Mouse (Mus musculus): ENCODE data around the gene Skida1.

The Skida1 gene

DNA sequence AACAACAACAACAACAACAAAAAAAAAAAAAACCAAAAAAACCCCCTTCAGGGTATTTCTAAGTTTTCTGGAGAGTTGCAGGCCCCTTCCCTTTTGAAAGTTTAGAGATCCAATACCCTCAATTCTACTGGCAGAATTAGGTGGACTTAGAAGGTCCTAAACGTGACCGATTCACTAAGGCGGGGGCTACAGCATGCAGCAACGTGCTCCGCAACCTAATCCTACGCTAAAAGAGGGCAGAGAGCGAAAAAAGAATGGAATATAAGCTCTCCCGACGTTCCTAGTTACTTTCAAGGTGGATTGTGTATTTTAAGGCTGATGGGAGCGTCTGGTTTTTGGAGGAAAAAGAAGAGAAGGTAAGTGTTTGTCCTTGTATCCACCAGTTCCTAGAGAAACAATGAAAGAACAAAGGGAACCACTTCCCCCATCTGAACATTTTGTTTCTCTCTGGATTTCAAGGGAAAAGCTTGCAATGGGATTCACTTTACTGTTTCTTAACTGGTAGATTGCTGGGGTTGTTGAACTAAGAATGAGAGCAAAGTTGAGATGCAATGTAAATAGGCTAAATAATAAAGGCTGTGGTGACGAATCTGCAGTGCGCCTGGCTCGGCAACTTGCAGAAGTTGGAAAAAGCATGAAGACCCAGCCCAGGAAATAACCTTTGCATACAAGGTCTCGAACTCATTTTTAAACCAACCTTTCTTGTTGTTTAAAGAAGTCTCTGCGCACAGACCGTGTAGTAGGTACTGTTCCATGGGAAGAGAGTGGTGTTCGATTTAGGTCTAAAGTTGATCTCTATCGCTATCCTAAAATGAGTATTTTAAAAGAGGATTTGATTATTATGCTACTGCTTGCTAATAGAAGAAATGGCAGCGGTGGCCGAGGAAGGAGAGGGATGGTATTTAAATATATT, 6.4 kb upstream of the Skida1 start, which contains the start of gene Mllt10:
Gene Mllt10, plus strand, starts transcription at position 222 of the 913 bp plus-strand sequence.
- peak; percentile 42 for DNase-seq

DNA sequence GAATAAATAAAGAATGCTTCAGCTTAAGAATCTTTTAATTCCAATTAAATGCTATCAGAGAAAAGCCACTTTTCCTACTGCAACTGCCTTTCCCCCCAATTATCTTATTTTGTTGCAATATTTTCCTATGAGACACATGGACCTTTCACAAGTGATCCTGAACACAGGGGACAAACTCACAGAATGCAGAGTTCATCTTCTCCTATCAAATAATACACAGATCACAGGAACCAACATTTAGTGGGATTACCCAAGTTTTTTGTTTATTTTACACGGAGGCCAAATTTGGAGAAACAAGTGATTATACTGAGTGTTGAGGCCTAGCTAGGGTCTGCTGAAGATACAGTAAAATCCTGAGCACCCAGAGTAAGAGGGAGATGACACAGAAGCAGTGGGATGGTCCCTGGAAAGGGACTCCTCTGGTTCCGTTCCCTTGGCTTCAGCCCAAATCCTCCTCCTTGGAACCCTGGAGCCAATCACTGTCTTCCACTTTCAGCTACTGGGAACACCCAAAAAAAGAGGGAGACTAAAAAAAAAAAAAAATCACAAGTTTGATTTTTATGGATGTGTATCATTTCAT, 5.2 kb upstream of the Skida1 start:
- DNase-seq, result peak; percentile 31

DNA sequence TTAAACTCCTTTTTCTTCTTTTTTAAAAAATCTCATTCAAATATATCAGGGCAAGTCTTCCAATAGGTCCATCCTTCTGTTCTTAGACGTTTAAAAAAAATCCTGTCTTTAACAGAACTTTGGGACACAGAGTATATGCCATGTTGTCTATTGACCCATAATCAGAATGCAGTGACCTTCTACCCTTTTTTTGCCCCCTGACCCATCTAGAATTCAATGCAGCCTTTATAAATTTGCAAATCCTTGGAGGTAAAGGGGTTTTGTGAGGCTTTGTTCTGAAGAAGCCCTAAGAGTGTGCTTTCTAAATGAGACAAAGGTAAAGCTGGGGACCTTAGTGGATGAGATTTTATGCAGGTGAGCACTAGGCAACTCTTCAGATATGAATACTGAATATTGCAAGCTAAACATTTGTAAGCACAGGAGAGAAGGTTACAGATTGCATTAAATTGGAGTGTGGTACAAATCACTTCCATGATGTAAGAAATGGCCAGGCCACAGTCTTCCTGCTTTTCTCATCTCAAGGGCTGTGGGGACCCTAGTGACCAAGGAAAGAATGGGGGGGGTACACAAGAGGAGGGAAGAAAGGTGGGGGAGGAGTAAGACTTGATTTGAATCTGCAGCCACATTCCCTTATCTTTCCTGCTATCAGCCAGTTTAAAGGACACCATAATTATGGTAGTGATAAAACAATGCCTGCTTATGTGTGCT, 4.5 kb upstream of the Skida1 start:
- DNase-seq, result no peak

DNA sequence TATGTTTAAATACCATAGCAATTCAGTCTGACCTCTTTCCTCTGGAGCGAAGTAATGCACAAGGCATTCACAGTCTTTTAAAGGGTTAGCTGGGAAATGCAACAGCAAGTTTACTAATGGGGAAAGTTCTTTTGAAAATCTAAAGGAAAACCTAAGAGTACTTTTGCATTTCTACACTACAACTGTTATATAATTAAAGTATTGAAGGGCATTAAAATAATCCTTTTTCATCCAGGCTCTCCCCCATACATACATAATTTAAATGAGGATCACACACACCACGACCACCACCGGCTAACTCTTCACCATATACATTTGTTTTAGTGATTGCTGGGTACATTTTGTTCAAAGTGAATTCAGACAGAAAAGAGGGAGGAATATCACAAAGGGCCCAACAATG, 3.7 kb upstream of the Skida1 start:
- no peak for DNase-seq

DNA sequence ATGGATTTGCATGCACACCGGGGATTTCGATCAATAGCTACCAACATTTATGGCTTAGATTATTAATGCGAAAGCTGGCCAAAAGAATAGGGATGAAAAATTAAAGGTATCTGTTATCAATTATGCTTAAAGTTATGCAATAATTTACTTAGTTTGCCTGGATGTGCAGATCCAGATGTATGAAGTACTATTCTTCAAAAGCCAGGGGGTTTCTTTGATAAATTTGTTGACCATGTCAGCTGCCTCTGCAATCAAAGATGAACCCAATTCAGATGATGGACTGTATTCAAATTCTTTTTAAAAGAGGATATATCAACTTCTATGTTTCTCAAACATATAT, 3.0 kb upstream of the Skida1 start:
- no peak for DNase-seq

DNA sequence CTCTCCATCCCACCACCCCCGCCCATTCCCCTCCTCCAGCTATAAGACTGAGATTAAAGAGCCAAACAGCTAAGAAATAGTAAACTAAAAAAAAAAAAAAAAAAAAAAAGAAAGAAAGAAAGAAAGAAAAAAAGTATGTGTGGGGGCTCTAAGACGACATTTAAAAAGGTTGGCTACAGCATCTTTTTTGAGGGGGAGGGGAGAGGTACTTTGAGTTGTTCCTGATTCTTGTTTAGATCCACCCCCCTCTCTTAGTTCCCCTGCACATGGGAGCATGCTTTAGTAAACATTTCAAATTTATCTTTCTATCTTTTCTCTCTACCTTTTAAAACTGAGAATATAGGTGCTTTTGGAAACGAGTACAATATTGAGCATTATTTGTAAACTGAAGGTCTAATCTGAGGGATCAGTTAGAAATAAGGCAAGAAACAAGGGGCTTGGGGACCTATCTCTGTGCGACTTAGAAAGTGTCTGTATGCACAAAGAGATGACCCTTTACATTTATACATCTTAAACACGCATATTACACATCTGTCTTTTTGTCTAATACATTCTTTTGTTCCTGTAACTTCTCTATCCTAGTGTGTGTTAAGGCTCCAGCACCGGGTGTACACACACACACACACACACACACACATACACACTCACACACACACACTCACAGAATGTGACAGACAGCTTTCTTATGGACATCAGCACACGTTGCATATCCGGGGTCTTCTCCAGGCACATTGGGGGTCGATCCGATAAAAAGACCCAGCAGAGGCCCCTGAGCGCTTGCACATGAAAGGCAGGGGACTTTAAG, 2.4 kb upstream of the Skida1 start:
- no peak for DNase-seq

DNA sequence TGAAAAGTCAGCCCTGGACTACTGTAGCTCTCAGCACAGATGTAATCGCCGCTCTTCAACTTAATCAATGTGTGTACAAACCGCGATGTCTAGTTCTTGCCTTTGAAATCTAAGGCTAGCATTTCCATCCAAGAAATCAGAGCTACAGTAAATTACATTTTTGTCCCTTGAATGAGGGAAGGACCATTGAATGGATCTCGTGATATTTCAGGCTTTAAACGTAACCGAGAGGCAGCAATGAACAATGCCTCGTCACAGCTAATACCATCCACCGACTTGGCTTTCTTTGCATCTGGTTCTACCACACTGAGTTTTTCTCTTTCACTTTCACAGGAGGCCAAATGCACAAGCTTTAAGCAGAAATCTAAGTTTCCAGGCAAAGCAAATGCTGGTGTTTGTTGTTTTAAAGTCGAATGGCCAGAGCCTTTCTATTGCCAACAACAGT, 1.7 kb upstream of the Skida1 start:
- peak; percentile 29 for DNase-seq

DNA sequence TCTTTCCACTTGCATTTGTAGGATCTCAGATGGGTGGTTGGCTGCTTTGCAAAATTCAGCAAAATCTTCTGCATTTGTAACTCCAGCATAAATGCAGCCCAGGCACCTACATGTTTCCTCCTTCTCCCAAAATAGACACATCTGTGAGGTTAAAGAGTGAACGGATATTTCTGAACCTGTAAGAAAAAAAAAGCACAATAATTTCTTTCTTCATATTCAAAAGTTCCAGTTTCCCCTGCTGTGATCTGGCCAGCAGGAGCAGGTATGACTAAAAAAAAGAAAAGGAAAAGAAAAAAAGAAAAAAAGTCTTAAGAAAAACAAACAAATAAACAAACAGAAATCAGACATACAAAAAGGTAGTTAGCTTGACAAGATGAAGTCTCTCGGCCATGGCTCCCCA, 1.2 kb upstream of the Skida1 start:
- DNase-seq, result no peak

DNA sequence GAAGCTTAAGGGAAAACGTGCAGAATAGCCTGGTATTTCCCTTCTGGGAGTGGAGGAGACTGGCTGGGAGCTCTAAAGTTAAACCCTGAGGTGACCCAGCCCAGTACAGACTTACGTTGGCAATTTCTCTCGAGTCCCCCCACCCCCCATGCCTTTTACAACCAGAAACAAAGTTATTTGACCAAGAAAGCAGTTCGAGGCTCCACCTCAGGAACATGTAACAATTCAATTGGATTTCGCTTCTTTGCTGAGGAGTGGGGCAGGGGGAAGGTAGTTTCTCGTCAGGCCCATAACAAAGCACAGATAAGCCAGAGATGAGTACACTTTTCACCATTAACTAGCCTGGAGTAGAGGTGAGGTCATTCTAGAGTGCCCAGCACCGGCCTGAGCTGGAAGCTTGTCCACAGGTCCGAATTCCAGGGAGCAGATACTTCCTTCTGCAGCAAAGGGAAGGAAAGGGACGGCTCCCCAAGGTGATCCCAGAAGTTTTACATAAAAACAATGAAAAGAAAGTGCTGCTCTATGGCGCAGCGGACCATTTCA, 499 bp upstream of the Skida1 start:
- peak; percentile 73 for DNase-seq

DNA sequence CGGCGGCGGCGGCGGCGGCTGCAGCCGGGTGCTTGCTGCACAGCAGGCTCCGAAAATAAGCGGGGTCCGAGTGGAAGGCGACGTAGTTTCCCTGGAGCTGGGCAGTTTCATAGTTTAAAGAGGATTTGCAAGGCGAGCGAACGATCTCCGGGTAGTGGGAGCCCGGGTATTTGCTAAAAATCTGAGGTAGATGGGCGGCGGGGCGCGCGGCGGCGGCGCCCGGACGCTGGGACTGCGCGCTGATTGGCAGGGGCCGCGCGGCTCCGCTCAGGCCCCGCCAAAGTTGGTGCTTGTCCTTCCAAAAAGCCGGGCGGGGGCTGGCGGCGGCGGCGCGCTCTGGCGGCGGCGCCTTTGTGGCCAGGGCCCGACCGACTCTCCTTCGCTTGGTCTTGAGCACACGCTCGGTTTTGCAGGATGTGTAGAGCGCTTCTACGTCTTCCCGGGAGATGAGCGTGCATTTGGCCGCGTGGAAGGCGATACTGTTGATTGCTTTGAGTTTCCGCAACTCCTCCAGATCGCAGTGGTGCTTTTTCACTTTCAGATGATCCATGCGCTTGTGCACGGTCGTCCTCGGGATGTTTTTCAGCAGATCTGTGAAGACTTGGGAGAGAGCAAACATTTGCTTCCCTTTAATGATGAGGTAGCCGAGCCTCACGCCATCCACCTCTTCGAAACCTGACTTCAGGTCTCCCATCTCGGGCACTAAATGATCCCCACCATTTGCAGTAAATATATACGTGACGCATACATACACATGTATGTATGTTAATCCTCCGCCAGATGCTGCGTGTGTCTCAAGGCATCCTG, 1.0 kb downstream of the Skida1 start:
- peak; percentile 85 for DNase-seq

DNA sequence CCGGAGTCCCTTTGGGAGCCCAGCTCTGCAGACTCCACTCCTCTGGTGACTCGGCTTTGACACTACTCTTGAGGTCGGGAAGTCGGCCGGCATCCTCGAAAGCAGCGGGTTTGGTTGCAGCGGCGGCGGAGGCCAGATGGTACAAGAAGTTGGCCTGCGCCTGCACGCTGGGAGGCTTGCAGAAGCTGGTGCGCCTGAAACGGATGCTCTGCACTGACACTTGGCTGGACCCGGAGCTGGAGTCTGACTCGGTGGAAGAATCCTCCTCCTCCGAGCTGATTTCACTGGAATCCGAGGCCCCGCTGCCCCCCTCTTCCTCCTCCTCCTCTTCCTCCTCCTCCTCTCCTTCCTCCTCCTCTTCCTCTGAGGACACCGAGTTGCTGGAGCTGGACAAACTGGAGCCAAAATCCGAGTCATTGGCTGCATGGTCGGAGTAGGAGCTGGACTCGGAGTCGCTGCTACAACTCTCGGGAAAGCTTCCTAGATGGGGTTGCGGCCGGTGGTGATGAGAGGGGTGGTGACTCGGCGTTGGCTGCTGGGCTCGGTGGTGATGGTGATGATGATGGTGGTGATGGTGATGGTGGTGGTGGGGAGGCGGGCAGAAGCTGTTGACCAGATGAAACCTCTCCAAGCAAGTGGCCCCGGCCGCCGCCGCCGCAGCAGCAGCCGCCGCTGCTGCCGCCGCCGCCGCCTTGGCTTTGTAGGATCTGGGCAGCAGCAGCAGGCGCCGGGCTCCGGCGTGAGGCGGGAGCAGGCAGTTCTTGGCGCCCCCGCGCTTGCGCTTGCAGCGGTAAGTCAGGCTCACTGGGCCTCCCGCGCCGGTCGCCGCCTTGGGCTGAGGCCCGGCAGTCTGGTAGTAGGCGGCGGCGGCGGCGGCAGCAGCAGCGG, 1.8 kb downstream of the Skida1 start:
- peak; percentile 85 for DNase-seq

DNA sequence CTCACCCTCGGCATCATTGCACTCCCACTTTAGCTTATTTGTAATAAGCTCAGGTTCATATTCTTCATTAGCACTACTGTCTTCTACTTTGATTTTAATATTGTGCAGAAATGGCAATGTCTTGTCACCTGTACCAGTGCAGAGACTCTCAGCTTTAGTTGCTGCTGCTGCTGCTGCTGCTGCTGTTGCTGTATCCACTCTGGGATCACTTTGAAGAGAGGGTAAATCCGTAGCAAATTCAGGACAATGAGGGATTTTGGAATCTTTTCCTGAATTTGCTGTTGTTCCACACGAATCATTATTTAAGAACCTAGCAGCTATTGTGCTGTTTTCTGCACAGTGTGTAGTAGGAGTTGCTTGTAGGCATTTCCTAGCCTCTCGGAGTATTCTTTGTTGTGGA, 2.7 kb downstream of the Skida1 start:
- DNase-seq, result no peak

DNA sequence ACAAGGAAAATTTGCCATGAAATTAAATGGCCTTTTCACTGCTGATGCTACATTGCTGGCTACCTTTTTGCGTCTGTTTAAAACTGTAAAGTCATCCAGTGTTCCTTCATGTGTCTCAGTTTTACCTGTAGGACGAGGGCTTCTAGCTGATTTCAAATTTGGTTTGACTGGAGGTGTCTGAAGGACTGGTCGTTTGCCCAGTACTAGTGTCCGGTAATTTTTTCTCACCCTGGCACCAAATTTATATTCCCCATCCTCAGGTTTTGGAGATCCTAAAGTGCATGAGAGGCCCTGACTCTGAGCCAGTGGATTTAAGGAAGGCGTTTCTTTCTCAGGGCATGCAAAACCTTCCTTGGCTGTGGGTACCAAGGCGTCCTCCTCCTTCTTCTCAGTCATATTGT, 3.1 kb downstream of the Skida1 start:
- DNase-seq, result peak; percentile 43

DNA sequence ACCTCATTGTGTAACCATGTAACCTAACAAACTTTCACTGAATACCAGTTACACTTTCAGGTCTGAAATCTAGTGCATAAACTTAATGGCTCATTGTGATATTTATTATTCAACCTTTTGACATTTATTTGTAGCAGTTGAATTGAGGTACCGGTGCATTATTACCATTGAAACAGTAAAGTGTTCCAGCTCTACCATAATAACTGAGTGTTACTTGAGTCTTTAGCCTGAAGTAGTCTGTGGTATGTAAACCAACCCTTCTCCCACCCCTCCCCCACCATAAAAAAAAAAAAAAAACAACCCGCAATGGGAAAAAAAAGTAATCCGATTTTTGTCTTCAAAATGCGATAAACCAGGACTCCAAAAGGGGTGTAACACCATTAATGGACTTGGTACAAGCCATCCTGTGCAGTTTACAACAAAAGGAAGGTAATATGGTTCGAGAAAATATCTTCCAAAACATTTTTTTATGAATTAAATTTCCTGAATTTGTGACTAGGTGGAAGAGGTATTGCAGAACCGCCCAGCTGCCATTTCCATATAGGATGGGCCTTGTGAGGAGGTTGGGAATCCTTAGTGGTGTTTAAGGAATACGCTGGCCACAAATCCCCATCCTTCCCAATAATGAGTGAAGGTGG, 3.6 kb downstream of the Skida1 start:
- peak; percentile 28 for DNase-seq

DNA sequence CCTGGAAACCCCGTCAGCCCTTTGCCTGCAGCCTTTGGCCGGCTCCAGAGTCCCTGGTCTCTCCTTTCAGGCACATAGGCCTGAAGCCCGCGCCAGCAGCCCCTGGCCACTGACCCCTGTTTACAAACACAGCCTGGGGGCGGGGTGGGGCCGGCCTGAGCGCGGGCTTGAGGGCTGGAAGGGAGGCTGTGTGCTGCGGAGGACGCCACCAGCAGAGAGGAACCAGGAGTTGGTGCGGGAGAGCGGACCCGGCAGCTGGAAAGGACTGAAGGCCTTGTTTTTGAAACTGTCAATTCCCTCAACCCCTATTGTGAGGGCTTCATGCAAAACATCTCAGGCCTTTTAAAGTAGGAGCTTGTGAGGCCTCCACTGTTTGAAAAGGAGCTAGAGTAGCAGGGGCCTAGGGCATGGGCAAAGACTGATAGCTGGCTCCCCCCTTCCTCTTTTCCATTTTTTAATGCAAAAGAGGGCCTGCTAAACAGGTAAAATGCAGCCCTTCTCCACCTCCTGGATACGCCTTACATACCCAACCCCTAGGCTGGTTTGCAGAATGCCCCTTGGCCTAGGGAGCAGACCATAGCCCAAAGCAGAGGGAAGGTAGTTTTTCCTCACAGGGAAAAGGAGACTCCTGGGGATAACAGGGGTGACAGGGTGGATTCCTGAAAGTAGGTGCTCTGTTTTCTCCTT, 7.5 kb downstream of the Skida1 start:
- peak; percentile 53 for DNase-seq

DNA sequence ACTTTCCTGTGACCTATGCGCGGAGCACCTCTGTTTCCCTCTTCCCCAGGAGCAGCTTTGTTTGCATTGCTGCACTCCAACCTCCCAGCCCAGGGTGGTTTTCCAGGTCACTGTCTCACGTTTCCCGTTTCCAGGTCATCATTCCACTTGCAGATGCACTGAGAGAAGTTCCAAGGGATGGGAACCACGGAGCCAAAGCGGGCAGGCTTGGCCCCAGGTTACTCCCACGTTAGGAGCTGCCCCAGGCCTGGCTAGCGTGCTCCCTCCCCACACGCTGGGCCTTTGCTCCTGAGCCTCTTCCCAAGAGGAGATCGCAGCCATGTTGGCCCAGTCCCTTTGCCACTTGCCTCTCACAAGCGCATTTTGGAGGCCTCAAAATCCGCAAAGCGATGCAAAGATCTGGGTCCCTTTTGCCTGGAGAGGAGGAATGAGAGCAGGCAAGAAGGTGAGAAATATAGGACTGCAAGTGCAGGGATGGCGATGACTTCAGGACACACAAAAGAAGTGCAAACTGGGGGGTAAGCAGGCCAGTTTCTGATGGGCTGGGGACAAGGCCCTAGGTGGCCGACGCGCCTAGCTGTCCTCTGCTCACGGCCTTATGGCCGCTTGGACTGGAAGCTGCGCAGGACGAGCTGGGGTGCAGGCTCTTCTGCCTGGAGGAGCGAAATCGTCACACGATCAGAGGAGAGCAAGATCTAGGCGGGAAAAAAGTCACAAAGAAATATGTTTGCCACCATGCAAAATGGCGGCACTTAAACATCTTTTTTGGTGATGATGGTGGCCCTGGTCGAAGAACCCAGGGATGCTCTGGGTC, 8.3 kb downstream of the Skida1 start:
- DNase-seq, result peak; percentile 35

DNA sequence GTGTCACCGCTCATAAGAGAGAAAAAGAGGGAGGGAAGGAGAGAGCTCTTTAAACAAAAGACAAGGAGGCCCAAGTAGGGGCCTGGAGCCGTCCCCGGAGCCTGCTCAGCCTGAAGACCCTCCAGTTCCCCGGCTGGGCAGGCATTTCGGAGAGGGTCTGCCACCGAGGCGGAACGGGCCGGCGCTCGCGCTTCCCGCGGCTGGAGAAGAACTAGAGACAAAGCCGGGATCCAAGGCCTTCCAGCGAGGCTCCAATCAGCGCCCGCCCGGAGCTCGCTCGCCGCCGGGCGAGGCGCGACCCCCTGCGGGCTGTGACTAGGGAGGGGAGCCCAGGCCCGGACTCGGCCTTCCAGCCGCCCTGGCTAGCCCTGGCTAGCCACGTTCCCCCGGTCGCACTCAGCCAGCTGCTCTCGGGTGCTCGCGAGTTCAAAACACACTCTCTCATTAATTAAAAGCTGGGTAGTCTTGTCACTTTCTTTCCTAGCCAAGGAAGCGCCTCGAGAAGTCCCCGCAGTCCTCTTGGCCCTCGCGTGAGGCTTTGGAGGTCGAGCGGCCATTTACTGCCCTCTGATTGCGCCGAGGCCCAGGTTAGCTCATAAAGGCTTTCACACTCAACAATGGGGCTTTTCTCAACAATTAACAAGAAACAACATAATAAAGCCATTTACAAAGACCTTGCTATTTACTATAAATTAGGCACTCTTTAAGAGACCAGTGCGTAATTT, 9.1 kb downstream of the Skida1 start:
- DNase-seq, result no peak

DNA sequence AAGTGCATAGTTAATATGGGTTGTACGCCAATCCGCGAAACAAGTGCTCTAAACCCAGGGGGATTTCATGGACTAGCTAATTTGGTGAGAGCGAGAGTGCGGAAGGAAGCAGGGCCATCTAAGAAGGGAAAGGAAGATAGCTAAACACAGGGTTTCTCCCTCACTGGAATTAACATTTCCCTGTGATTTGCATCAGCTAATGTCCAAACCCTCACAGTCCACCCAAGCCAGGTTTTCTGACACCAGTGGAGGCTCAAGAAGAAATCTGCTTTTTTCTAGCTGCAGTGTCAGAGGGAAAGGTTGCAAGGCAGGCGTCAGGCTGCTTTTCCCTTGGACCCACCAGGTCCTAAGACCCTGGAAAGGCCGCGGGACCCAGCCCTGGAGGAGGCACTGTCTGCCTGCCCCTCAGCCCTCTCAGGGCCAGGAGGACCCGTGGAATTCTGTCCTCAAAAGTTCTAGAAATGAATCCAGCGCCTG, 9.9 kb downstream of the Skida1 start:
- DNase-seq, result no peak

Measured in kidney, adult 18-20 months (tissue).